Mouse (Mus musculus) heart, adult 9 months (tissue): ENCODE results near the gene Acadm.

Source experiments
- DNase-seq, 2 experiments: peaks; one replicate each; pipeline ENCODE4 v3.0.0; 2022; ENCODE audit warnings: low spot score in 2 of 2

The Acadm gene

DNA sequence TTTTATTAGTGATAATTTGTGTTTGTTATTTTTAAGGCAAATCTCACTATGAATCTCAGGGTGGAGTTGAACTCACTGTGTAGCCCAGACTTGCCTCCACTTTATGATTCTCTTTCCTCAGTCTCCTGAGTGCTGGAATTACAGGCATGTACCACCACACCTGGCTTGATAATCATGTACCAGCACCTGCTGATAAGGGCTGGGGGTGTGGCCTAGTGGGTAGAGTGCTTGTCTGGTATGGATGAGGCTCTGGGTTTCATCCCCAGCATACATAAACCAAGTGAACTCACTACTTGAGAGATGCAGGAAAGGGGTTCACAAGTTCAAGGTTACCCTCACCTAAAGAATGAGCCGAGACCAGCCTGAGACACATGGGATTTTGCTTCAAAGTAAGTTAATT, 42.5 kb downstream of the Acadm start:
- DNase-seq, result no peak

- DNase-seq, result no peak
Observed at GRCm38 (mm10) chr3:153897216-153897615, 47.2 kb downstream of the Acadm start.

DNA sequence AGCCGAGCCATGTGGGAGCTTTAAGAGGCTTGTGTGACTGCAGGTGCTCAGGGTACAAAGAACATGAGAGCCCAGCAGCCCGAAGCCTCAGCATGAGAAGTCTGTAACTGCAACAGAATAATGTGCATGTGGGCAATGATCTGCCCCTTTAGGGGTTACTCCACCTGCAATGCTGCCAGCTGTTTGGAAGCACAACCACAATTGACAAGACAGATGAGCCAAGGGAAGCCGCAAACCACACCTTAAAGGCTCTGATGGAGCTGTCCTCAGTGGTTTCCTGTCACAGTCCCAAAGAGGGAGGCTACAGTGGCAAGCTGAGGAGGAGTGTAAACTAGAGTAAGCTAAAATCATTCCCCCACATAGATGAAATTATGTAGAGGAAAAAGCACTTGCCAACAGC, 49.0 kb downstream of the Acadm start:
- no peak for DNase-seq

DNA sequence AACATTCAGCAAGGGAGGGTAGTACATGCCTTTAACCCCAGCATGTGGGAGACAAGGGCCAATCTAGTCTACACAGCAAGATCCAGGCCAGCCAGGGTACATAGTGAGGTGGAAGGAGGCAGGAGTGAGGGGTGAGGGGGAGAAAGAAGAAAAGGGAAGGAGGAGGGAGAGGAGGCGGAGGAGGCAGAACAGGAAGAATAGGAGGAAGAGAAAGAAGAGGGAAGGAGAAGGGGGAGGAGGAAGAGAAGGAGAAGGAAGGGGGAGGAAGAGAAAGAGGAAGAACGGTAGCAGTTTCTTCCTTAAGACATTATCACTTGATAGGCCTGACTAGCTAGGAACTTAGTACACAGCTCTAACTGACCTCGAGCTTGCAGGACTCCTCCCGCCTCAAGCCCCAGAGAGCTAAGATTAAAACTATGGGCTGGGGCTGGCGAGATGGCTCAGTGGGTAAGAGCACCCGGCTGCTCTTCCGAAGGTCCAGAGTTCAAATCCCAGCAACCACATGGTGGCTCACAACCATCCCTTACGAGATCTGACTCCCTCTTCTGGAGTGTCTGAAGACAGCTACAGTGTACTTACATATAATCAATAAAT, 55.1 kb downstream of the Acadm start:
- no peak for DNase-seq

- no peak for DNase-seq
Observed at GRCm38 (mm10) chr3:153888141-153888540, 56.3 kb downstream of the Acadm start.

DNA sequence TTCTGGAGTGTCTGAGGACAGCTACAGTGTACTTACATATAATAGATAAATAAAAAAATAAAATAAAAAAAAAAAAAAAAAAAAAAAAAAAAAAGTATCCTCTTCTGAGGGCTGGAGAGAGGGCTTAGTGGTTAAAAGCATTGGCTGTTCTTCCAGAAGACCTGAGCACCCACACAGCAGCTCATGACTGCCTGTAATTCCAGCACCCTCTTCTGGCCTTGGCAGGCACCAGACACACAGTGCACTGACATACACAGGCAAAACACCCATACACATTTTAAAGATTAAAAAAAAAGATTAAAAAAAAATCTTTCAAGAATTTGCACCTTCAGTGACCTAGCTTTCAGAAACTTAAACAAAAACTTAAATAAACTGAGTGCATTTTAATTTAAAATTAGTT, 58.1 kb downstream of the Acadm start:
- DNase-seq, result no peak
